Comparison of ENCODE assay signal across 13 mouse cellular contexts in the genomic region with DNA sequence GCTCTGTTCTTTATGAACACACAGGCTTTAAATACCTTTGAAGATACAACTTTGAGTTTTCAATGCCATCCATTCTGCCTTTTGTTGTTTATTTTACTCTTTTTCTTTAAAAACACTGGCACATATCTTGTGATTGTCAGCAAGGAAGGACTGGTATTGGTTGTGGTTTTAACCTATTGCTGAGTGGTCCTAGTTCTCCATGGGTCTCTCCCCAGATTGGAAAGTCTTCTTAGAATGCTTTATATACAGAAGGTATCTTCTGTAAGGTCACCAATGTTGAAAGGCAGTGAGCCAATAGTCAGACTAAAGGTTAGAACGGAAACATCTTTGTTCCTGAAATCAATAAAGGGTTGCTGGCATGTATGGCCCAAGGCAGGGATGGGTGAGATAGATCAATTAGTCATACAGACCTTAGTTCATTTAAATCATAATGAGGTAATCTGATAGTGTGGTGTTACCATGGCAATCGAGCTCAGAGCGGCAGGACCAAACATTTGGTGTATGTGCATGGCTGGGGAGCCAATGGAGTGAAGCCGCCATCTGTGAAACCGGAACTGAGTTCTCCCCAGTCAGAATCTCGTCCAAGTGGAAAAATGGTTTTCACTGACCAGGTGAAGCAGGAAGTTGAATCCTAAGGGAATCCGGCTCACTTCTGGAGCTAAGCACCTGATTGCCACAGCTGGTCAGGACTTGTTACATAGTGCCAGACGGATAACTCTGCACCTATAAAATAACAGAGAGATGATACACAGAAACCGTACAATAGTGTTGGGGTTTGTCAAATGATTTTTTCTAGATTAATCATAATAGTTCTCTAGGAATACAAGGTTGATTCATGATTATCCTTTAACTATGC. TPM values are rescaled to one million over a fixed set of nuclear protein-coding genes. Genes with fewer than 3 reads are reported as not detected.
DNase-seq lines count a peak whose midpoint lies in the region; ATAC-seq and TF ChIP-seq lines count a peak whose summit lies in the region.
"Had no signal": no experiment of that assay in that cellular context is flagged by ENCODE, and none has a peak within 500 bp of the region (broad histone marks: within the 10 kb centered on the region; RNA-seq: fewer than 3 reads in every experiment).

No protein-coding gene starts in this region.

- DNase-seq in left cerebral cortex, postnatal 4 days, result peak; percentile 27
- no peak for DNase-seq in left cerebral cortex, postnatal 25 days (ENCODE audit: low spot score in 2 of 2)
- peak; percentile 39 for DNase-seq in forebrain, postnatal 0 days
- DNase-seq in midbrain, embryonic 11.5 days (ENCODE audit: low spot score, missing footprints), result peak; percentile 87
- no peak for DNase-seq in urinary bladder, postnatal 14 days (ENCODE audit: low spot score)
- DNase-seq in retina, embryonic 14.5 days (ENCODE audit: low spot score), result no peak
- DNase-seq in thymus, adult 2 months, result no peak
- DNase-seq: adrenal gland, postnatal 25 days; cerebellum, adult 18-20 months; lung, adult 18-20 months had no signal

- 44% methylated on average over 9 of the region's 9 CpGs for WGBS in forebrain, postnatal 0 days
- 54% methylated on average over 9 of the region's 9 CpGs for WGBS in midbrain, embryonic 11.5 days
- 94% methylated on average over 9 of the region's 9 CpGs for WGBS in thymus, adult 2 months

- H3K4me3 ChIP-seq in forebrain, postnatal 0 days (ENCODE audit: low read depth, low read length), result no peak overlapping the region
- H3K4me3 ChIP-seq in midbrain, embryonic 11.5 days (ENCODE audit: low read depth, low read length), result no peak overlapping the region
- no peak overlapping the region for H3K4me3 ChIP-seq in thymus, adult 2 months (ENCODE audit: control insufficient read depth, insufficient read depth, low read length)
- H3K4me3 ChIP-seq: embryonic facial prominence, embryonic 13.5 days; limb, embryonic 12.5 days; megakaryocyte, embryonic 14.5 days had no signal

- intact Hi-C loops in left cerebral cortex, postnatal 4 days (cut with DNase I), result no loop called here
- intact Hi-C loops in left cerebral cortex, postnatal 25 days (cut with DNase I), result no loop called here

- H3K9ac ChIP-seq in forebrain, postnatal 0 days, result no peak overlapping the region
- H3K9ac ChIP-seq in midbrain, embryonic 11.5 days (ENCODE audit: low read length), result no peak overlapping the region
- H3K9ac ChIP-seq: embryonic facial prominence, embryonic 13.5 days; limb, embryonic 12.5 days had no signal

- no peaks in the 10 kb centered on the region for H3K9me3 ChIP-seq in forebrain, postnatal 0 days (ENCODE audit: low read length)
- H3K9me3 ChIP-seq in midbrain, embryonic 11.5 days (ENCODE audit: control insufficient read depth, low read length), result no peaks in the 10 kb centered on the region
- H3K9me3 ChIP-seq: embryonic facial prominence, embryonic 13.5 days; limb, embryonic 12.5 days; megakaryocyte, embryonic 14.5 days had no signal

- no peak overlapping the region for H3K4me2 ChIP-seq in forebrain, postnatal 0 days (ENCODE audit: low read depth)
- H3K4me2 ChIP-seq in midbrain, embryonic 11.5 days, result no peak overlapping the region
- H3K4me2 ChIP-seq: embryonic facial prominence, embryonic 13.5 days; limb, embryonic 12.5 days had no signal

- H3K27ac ChIP-seq in forebrain, postnatal 0 days (ENCODE audit: low read depth, low read length), result no peak overlapping the region
- H3K27ac ChIP-seq in midbrain, embryonic 11.5 days (ENCODE audit: low read depth, low read length), result no peak overlapping the region
- H3K27ac ChIP-seq in thymus, adult 2 months (ENCODE audit: control insufficient read depth, insufficient read depth, low read length), result no peak overlapping the region
- H3K27ac ChIP-seq: embryonic facial prominence, embryonic 13.5 days; limb, embryonic 12.5 days had no signal

- TF ChIP-seq POLR2A in thymus, adult 2 months (IDR thresholded peaks at IDR 0.05; ENCODE audit: control insufficient read depth, extremely low read depth, insufficient read depth, low read length, poor library complexity), result no peak

- no peak for TF ChIP-seq CTCF in forebrain, postnatal 0 days (IDR thresholded peaks at IDR 0.05; ENCODE audit: low read depth)
- no peak for TF ChIP-seq CTCF in thymus, adult 2 months (IDR thresholded peaks at IDR 0.05; ENCODE audit: borderline replicate concordance, control insufficient read depth, extremely low read depth, insufficient read depth, low read length, poor library complexity)

- ATAC-seq in forebrain, postnatal 0 days, result peak; percentile 82
- peak; percentile 95 for ATAC-seq in midbrain, embryonic 11.5 days (ENCODE audit: low FRiP score)

- H3K36me3 ChIP-seq in forebrain, postnatal 0 days (ENCODE audit: insufficient read depth), result no peaks in the 10 kb centered on the region
- H3K36me3 ChIP-seq in midbrain, embryonic 11.5 days (ENCODE audit: control insufficient read depth, insufficient read depth, low read length), result no peaks in the 10 kb centered on the region
- H3K36me3 ChIP-seq in thymus, adult 2 months (ENCODE audit: control insufficient read depth, insufficient read depth, low read length), result no peaks in the 10 kb centered on the region
- H3K36me3 ChIP-seq: embryonic facial prominence, embryonic 13.5 days; limb, embryonic 12.5 days had no signal

- H3K27me3 ChIP-seq in forebrain, postnatal 0 days (ENCODE audit: insufficient read depth, low read length), result no peaks in the 10 kb centered on the region
- no peaks in the 10 kb centered on the region for H3K27me3 ChIP-seq in midbrain, embryonic 11.5 days (ENCODE audit: control insufficient read depth, insufficient read depth, low read length)
- no peaks in the 10 kb centered on the region for H3K27me3 ChIP-seq in thymus, adult 2 months (ENCODE audit: control insufficient read depth, insufficient read depth, low read length)
- H3K27me3 ChIP-seq: embryonic facial prominence, embryonic 13.5 days; limb, embryonic 12.5 days had no signal

- no peaks in the 10 kb centered on the region for H3K4me1 ChIP-seq in forebrain, postnatal 0 days (ENCODE audit: insufficient read depth)
- H3K4me1 ChIP-seq in midbrain, embryonic 11.5 days (ENCODE audit: control insufficient read depth, insufficient read depth, low read length), result no peaks in the 10 kb centered on the region
- H3K4me1 ChIP-seq in thymus, adult 2 months (replicated peaks; ENCODE audit: control insufficient read depth, insufficient read depth, low read length), result no peaks in the 10 kb centered on the region
- H3K4me1 ChIP-seq: embryonic facial prominence, embryonic 13.5 days; limb, embryonic 12.5 days had no signal

RNA-seq across cellular contexts. Expression of a gene that starts 20.5 kb away (rescaled TPM):
- 10 to 100 TPM; 89.1 to 93.2 TPM for total RNA-seq in left cerebral cortex, postnatal 4 days (2021)
- 10 to 100 TPM; 61.4 to 76.9 TPM for total RNA-seq in left cerebral cortex, postnatal 25 days (2021)
- 40.6 and 48.2 TPM in 2 replicates for total RNA-seq in forebrain, postnatal 0 days (2014; rRNA removed)
- 15.7 and 35.1 TPM in 2 replicates for polyA plus RNA-seq in forebrain, postnatal 0 days (2015; fragmentation: Nextera tagmentation; extraction: Ambion mirVana)
- polyA plus RNA-seq in midbrain, embryonic 11.5 days (2014; fragmentation: Nextera tagmentation; extraction: Ambion mirVana), result 91.9 and 116 TPM in 2 replicates
- 82.9 and 95.2 TPM in 2 replicates for polyA plus RNA-seq in thymus, adult 2 months (2012; rRNA removed)

Comparison
In these comparisons a context has a peak if more than half of its experiments do, and no peak if none do; other contexts are left out.
1. DNase-seq: peak in left cerebral cortex, postnatal 4 days (single experiment), forebrain, postnatal 0 days (single experiment) and midbrain, embryonic 11.5 days (single experiment); none in left cerebral cortex, postnatal 25 days (0 of 2), urinary bladder, postnatal 14 days (single experiment), retina, embryonic 14.5 days (single experiment) and thymus, adult 2 months (single experiment).